Mouse (Mus musculus) granulocyte monocyte progenitor cell, adult 5-6 weeks (primary cell): ENCODE results near the gene Draxin. TPM values are rescaled to one million over a fixed set of nuclear protein-coding genes. Genes with fewer than 3 reads are reported as not detected.
A peak's percentile ranks its signal among the peaks of the same experiment; 100 is the strongest.
"Not testable (repeated sequence)": the region's sequence is repeated elsewhere in the genome, so short reads cannot be mapped to it uniquely, and the experiment has no call there.

Source experiments
- ATAC-seq: replicated peaks from 2 replicates; pipeline ENCODE4 v1.8.0; 2016; ENCODE audit warnings: mild to moderate bottlenecking, moderate TSS enrichment, inconsistent platforms; ENCODE audit not compliant: poor library complexity, severe bottlenecking
- total RNA-seq, 2 experiments: library from RNA; stranded (forward) in 1 of 2; stranded (reverse) in 1 of 2; fragments of 200-712, 200-1000 nt in 1 of 2; fragments of >200 nt in 1 of 2; fragmentation: Nextera tagmentation in 1 of 2; gene quantifications; 2 replicates each; pipeline ENCODE4 v1.2.3; 2014 to 2017

Draxin gene
- total RNA-seq, 2 experiments from 2014 or later = 0.05 TPM; not detected in 1

GRCm38 (mm10) chr4:148061086-148061480 lies 69.4 kb downstream of the Draxin start:
- no peak for ATAC-seq

GRCm38 (mm10) chr4:148060120-148061085 lies 70.1 kb downstream of the Draxin start:
- ATAC-seq = peak; percentile 70

- no peak for ATAC-seq
These were observed 71.5 kb downstream of the Draxin start for GRCm38 (mm10) chr4:148058993-148059392.

- ATAC-seq = no peak
These were observed 72.2 kb downstream of the Draxin start for GRCm38 (mm10) chr4:148058218-148058819.

GRCm38 (mm10) chr4:148057661-148058209 lies 72.8 kb downstream of the Draxin start:
- ATAC-seq = peak; percentile 45; the same call in 1 of the 2 replicates

- no peak for ATAC-seq
These were observed 73.7 kb downstream of the Draxin start for GRCm38 (mm10) chr4:148056801-148057200.

GRCm38 (mm10) chr4:148056246-148056645 lies 74.3 kb downstream of the Draxin start:
- ATAC-seq = no peak

GRCm38 (mm10) chr4:148054961-148055695 lies 75.4 kb downstream of the Draxin start:
- ATAC-seq = no peak

GRCm38 (mm10) chr4:148053417-148053920 lies 77.0 kb downstream of the Draxin start:
- ATAC-seq = no peak

- ATAC-seq = no peak
These were observed 77.5 kb downstream of the Draxin start for GRCm38 (mm10) chr4:148052976-148053375.

GRCm38 (mm10) chr4:148051886-148052285 lies 78.6 kb downstream of the Draxin start:
- ATAC-seq = no peak

GRCm38 (mm10) chr4:148051046-148051776 lies 79.3 kb downstream of the Draxin start:
- ATAC-seq = no peak

- not testable (repeated sequence) for ATAC-seq
These were observed 80.0 kb downstream of the Draxin start for GRCm38 (mm10) chr4:148050396-148050914.

Other genes with a start within 250 kb of the Draxin start
- gene Mfn2, start 226.0 kb downstream of the Draxin start, total RNA-seq (2014; fragmentation: Nextera tagmentation) = 34.4 and 38.9 TPM in 2 replicates
- 30.2 and 32.6 TPM in 2 replicates for gene Mfn2, start 226.0 kb downstream of the Draxin start, total RNA-seq (2017)
- 6.7 and 7.0 TPM in 2 replicates for gene Plod1, start 193.9 kb downstream of the Draxin start, total RNA-seq (2014; fragmentation: Nextera tagmentation)
- gene Plod1, start 193.9 kb downstream of the Draxin start, total RNA-seq (2017) = 9.0 and 9.1 TPM in 2 replicates
- gene 2510039O18Rik, start 189.8 kb downstream of the Draxin start, total RNA-seq (2014; fragmentation: Nextera tagmentation) = 28.6 and 32.6 TPM in 2 replicates
- gene 2510039O18Rik, start 189.8 kb downstream of the Draxin start, total RNA-seq (2017) = 33.6 and 45.4 TPM in 2 replicates
- gene Nppb, start 144.9 kb downstream of the Draxin start, total RNA-seq (2014; fragmentation: Nextera tagmentation) = not detected in 2 replicates
- gene Nppb, start 144.9 kb downstream of the Draxin start, total RNA-seq (2017) = not detected in 2 replicates
- gene Nppa, start 130.0 kb downstream of the Draxin start, total RNA-seq (2014; fragmentation: Nextera tagmentation) = not detected in 2 replicates
- gene Nppa, start 130.0 kb downstream of the Draxin start, total RNA-seq (2017) = not detected in 2 replicates
- 7.4 and 9.1 TPM in 2 replicates for gene Clcn6, start 91.9 kb downstream of the Draxin start, total RNA-seq (2014; fragmentation: Nextera tagmentation)
- 1.3 and 4.3 TPM in 2 replicates for gene Clcn6, start 91.9 kb downstream of the Draxin start, total RNA-seq (2017)
- gene Mthfr, start 91.6 kb downstream of the Draxin start, total RNA-seq (2014; fragmentation: Nextera tagmentation) = 5.4 and 7.6 TPM in 2 replicates
- 2.7 and 9.0 TPM in 2 replicates for gene Mthfr, start 91.6 kb downstream of the Draxin start, total RNA-seq (2017)
- 28.5 and 30.0 TPM in 2 replicates for gene Agtrap, start 42.7 kb downstream of the Draxin start, total RNA-seq (2014; fragmentation: Nextera tagmentation)
- gene Agtrap, start 42.7 kb downstream of the Draxin start, total RNA-seq (2017) = 28.2 and 30.8 TPM in 2 replicates
- gene Mad2l2, start 314 bp downstream of the Draxin start, total RNA-seq (2014; fragmentation: Nextera tagmentation) = 27.7 and 36.6 TPM in 2 replicates
- 4.3 and 10.0 TPM in 2 replicates for gene Mad2l2, start 314 bp downstream of the Draxin start, total RNA-seq (2017)
- 19.1 and 33.4 TPM in 2 replicates for gene Fbxo6, start 21.4 kb upstream of the Draxin start, total RNA-seq (2014; fragmentation: Nextera tagmentation)
- 5.6 and 13.8 TPM in 2 replicates for gene Fbxo6, start 21.4 kb upstream of the Draxin start, total RNA-seq (2017)
- gene Fbxo44, start 29.8 kb upstream of the Draxin start, total RNA-seq (2014; fragmentation: Nextera tagmentation) = 2.0 and 2.8 TPM in 2 replicates
- gene Fbxo44, start 29.8 kb upstream of the Draxin start, total RNA-seq (2017) = 0.26 and 2.1 TPM in 2 replicates
- gene Fbxo2, start 29.9 kb upstream of the Draxin start, total RNA-seq (2014; fragmentation: Nextera tagmentation) = not detected in 2 replicates
- not detected in 2 replicates for gene Fbxo2, start 29.9 kb upstream of the Draxin start, total RNA-seq (2017)
- not detected in 2 replicates for gene Disp3, start 157.3 kb upstream of the Draxin start, total RNA-seq (2014; fragmentation: Nextera tagmentation)
- gene Disp3, start 157.3 kb upstream of the Draxin start, total RNA-seq (2017) = not detected in 2 replicates